Mouse (Mus musculus) ovary, adult 2 months (tissue): ENCODE data around the gene Gm4756. TPM values are rescaled to one million over a fixed set of nuclear protein-coding genes. Genes with fewer than 3 reads are reported as not detected.

Source experiments
- polyA plus RNA-seq: library from polyadenylated mRNA; depleted of rRNA; stranded (reverse); fragments of >200 nt; gene quantifications from 2 replicates; pipeline ENCODE4 v1.2.3, GENCODE M21; 2012; rRNA removed

Gm4756 gene
- 0.37 TPM in 1 of 2 replicates, not detected in the other for polyA plus RNA-seq

DNA sequence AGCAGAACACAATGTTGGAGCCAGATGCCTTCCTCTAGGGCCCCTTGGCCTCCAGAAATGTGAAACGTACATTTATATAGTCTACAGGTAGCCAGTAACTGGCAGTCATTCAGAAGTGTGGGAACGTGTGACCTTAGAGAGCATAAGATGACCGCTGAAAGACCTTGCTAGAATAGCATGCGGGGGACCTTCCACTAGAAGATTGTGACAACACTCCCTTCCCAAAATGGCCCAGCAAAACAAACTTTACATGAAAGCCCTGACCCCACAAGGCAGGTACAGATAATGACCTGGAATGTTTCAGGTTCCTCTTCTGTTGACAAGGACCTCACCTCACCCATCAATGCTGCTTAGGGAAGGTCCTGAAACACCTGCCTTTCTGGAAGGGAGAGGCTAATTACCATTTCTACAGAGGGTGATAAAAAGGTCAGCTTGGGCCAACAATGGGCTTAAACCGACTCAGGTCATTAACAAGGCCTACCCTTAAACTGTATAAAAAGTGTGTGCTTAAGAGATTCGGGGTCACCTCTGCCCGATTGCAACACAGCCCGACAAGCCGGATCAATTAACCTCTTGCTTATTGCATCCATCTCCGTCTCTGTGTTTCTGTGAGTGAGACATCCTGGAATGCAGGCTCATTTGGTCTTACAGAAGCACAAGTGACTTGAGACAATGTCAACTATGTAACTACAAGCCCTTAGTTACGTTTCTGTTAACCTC is at the start of gene Gm4756:
Gene Gm4756 (minus strand): TSS at position 51 of the 720 bp plus-strand sequence.

DNA sequence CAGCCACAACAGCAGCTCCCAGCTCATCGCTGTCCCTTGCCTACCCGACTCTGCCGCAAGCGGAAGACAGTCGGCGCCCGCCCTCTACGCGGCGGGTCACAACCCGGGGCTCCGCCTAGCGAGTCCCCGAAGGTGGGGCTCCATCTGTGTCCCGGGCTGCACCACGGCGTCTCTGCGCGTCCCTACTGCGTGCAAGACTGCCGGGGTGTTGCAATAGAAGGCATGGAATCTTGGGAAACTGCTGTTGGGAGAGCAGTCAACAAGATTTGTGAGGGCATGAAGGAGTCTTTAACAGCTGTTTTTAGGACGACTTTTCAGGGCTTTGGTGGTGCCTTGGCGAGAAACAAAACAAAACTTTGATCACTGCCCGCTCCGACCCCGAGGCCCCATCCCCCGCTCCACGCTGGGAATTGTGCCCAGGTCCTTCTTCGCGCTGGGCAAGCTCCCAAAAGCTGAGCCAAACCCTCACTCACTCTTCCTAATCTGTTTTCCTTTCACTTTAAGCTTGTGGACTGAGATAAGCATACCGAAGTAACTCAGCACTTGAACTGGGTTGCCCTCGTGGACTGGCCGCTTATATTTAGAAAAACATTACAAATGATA is 15.4 kb upstream of the Gm4756 start, which contains the start of gene Dhrs7:
Gene Dhrs7 (minus strand): TSS at position 175 of the 603 bp plus-strand sequence.

DNA sequence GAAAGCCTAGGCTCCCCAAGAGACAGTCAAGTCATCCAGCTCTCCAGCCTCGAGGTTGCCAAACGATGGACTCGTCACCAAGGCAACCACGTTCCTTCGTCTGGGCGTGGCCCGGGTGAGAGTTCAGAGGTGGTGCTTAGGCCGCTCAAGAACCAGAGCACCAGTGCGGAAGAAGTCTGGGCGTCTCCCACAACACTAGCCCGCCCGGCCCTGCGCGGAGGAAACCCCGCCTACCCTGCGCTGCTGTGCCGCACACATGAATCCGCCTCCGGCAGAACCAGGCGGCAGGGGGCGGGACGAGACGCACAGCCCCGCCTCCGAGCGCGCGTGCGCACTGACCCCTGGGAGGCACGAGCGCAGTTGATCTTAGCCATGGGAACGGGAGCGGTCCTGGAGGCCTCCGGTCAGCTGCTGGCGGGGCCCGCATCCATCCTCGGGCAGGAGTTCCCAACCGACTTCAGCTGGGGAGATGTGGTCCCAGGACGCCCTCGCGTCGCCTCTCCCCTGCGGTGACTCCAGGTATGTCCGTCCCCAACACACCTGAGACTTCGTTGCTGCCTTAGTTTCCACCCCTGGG is 113.4 kb downstream of the Gm4756 start, which contains the start of gene Pcnx4:
Gene Pcnx4 (plus strand): TSS at position 363 of the 577 bp plus-strand sequence.

Other genes with a start within 250 kb of the Gm4756 start
- 23.6 and 28.9 TPM in 2 replicates for gene Rtn1, start 240.6 kb downstream of the Gm4756 start, polyA plus RNA-seq
- gene Lrrc9, start 207.8 kb downstream of the Gm4756 start, polyA plus RNA-seq, result 0.16 and 0.30 TPM in 2 replicates
- gene Pcnx4, start 113.3 kb downstream of the Gm4756 start, polyA plus RNA-seq, result 3.7 and 3.8 TPM in 2 replicates
- gene Dhrs7, start 15.2 kb upstream of the Gm4756 start, polyA plus RNA-seq, result 51.7 and 66.1 TPM in 2 replicates
- gene Ppm1a, start 107.8 kb upstream of the Gm4756 start, polyA plus RNA-seq, result 23.2 and 25.5 TPM in 2 replicates